Mouse (Mus musculus): ENCODE results near the gene Wdr27.
"Not testable (repeated sequence)": the region's sequence is repeated elsewhere in the genome, so short reads cannot be mapped to it uniquely, and the experiment has no call there.

The Wdr27 gene

DNA sequence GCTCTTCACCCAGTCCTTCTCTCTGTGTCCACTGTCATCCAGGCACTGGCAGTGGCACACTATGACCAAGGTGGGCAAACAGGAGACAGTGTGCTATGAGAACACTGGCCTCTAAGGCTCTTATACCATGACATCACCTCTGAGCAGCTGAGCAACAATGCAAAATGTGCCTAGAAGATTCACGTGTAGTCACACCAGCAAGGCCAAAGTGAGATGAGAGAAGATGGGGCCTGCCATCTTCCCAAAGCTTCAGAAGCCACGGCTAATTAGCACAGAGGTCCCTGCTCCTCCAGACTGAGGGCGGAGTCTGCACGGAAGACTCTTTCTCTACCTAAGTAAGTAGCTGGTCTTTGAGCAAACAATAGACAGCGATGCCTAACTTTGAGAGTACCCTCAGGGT lies 14.3 kb downstream of the Wdr27 start:
- DNase-seq, result no peak

DNA sequence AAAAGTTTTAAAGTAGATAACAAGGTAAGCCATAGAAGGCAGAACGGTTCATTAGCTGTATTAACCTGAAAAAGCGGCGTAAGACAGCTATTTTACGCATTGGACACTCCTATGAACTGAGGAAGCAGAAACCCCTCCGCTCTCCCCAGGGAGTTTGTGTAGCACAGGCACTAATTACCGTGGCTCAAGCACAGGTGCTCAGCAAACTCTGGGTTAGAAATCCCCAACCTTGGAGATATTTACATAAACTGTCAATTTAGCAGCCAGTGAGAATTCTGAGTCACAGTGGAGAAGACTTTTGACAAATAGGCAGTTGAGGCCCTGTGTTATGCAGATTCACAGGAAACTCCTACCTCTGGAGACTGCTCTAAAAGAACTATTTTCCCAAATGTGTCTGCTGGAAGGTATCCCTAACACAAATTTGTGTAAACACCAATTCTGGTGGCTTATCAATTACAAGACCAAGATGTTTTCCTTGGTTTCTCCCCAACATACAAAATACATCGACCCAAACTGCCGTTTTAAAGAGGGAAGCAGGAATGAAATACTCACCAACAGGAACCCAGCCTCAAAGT lies 15.2 kb downstream of the Wdr27 start:
- DNase-seq, result no peak

DNA sequence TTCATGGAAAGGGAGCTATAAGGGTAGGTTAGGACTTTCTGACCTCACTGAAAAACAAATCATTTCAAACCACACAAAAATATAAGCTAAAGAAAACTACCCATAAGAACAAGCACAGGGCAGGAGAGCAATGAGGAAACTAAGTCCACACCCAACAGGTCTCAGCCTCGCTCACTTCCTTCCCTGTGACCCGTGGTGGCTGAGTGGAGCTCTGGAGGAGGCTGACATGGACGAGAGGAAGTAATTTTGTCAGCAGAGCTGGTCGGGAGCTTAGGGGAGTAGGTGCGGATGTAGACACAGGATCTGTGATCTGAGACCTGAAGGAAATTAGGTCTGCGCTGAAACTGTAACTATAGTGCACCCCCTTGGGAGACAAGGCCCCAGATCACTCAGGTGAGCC lies 21.4 kb downstream of the Wdr27 start:
- no peak for DNase-seq

DNA sequence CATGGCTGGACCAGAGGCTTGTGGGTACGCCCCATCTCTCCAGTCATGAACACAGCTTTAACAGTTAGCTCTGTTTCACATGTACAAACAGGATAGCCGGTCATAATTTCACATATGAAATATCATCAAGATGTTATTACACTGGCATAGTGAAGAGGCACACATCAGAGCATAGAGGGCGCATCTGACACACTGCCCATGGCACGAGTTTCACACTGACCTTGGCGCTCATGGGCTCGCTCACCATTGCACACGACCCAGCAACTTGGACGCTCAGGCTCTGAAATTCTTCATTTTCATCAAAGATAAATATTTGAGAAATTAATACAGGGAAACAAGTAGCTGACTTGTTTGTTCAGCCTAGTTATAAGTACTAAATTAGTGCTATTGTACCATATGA lies 25.1 kb downstream of the Wdr27 start:
- DNase-seq, result no peak

DNA sequence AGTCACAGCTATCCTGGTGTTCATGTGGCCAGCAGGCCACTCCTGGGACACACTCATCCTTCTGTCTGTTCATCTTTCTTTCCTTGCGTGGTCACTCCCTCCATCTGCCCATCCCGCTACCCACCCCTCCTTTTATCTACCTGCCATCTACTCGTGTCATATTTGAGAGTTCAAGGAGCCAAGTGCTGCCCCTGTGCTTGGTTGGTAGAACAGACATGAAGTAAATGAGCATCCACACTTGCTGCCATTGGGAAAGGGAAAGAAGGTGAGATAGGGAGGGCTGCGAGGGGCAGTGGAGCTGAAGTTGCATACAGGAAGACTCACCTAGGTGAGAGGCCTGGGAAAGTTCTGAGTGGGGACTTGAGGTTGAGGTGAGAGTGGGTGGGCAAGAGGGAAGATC lies 28.6 kb downstream of the Wdr27 start:
- no peak for DNase-seq

DNA sequence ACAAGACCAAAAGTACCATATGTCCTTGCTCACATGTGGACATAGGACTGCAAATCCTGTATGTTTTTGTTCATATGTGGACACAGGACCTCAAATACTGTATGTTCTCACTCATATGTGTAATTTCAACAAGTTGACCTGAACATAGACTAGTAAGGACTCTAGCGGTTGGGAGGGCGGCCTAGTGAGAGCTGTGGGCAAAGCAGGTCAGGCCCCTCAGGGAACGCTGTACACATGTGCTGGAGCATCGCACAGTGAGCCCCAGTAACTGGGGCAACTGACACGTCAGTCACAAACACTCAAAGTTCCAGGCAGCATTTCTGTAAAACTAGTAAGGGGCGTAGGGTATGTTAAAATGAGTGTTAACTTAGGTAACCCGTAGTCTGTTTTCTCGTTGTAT lies 30.0 kb downstream of the Wdr27 start:
- no peak for DNase-seq

DNA sequence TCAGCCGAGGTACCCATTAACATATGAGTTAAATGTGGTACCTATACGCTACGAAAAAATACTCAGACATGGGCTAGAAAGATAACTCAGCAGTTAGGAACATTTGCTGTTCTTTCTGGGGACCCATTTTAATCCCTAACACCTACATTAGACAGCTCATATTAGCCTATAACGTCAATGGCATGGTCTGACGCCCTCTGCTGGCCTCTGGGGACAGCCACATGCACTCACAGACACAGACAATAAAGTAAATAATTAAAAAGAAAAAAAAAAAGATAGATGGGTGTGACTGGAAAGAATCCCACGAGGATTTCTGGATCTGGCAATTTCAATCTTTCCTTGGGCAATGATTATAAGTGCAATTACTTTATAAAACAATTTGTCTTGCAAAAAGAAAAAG lies 30.5 kb downstream of the Wdr27 start:
- DNase-seq, result no peak

DNA sequence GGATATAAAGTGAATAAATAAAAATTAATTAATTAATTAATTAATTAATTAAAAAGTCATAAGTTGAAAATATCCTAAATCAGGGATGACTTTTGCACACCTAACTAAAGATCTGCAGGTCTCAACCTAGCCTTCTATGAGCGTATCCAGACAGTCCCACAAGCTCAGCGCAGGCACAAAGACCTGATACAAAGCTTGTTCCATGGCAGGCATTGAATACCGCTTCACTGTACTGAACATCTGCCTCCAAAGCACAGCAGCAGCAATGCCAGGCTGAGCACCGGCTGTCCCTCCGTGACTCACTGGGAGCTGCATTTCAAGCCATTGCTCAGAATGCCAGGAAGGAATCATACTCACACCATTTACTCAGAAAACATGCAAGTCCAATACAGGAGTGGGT lies 32.2 kb downstream of the Wdr27 start:
- no peak for DNase-seq

DNA sequence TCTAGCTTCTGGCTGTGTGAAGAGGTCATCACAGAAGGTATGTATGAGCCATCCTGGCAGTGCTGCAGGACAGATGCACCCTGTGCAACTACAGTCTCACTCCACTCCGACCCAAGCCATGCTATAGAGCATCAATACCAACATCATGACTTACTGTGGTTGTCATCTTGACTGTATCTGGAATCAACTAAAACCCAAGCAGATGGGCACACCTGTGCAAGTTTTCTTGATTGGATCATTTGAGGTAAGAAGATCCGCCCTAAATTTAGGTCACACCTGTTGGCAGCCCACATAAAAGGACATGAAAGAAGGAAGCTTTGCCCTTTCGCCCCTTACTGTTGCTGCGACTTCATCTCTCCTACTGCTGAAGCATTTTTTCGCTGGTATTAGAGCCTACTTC lies 33.6 kb downstream of the Wdr27 start:
- DNase-seq, result no peak

DNA sequence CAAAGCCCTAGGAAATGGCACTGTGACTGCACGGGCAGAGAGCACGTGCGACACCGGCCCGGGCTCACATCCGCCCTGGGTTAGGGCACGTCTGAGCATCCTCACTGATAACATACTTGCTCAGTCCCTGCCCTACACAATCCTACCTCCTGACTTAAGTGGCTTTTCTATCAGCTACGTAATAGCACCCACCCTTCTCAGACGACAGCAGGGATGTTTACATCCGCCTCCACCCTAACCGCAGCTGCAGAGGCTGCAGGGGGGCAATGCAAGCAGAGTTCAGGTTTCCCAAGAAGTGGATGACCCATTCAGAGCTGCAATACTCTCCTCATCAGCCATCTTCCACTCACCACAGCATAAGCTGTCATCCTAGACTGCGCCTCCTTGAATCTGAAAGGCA lies 35.8 kb downstream of the Wdr27 start:
- no peak for DNase-seq

DNA sequence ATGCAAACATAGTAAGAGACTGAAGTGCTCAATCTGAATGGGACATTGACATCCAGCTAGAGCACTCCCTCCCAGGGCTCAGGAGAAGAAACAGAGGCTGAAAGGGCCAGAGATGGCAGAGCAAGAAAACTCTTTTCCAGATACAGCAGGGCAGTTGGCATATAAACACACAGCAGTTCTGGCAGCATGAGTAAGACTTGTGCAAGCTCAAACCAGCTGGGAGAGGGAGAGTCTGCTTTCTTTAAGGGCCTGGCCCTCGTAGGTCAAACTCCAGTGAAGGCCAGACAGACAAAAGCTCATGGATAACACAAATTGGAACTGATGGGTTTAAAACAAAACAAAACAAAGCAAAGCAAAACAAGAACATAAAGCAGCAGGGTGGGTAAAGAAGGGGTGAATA lies 36.3 kb downstream of the Wdr27 start:
- DNase-seq, result no peak

DNA sequence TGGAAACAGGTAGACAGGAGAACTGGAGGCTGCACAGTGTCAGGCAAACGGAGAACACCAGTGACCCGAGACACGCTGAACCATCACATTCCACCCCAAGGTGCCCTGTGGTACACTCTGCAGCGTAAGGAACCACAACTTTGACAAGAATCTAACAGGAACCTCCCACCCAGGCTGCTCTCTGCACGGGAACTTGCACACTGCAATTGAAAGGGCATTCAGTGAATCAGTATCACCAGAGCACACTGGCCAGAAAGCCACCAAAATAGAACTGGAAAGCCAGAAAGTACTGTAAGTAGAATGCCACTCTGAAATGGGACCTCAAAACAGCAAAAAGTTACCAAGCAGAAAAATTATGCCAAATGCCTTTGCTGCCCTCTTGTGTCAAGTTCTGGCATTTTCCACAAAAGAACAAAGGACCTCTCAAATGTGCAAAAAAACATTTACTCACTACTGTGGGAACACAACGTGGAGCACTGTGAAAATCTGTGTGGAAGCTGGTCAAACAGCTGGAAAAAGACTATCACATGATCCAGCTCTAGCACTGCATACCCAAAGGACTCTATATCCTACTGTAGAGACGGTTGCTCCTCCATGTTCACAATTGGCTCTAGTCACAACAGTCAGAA lies 38.2 kb downstream of the Wdr27 start:
- peak; percentile 16 for DNase-seq

DNA sequence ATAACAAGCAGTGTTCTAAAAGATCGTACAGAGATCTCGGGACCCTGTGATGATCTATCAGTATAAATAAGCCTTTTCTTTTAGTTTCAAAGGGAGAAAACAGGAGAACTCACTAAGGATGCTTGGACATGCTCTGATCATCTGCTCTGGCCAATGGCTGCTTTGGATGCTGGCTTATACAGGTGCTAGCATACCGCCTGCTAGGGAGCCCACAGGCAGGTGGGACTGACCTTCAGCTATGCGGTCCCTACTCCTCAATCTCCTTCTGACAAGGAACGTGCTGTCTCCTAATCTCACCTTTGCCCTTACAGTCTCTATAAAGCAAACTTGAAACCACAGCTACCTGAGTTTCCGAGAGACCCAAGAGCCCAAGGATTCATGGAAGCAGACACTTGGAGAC lies 38.8 kb downstream of the Wdr27 start:
- no peak for DNase-seq

DNA sequence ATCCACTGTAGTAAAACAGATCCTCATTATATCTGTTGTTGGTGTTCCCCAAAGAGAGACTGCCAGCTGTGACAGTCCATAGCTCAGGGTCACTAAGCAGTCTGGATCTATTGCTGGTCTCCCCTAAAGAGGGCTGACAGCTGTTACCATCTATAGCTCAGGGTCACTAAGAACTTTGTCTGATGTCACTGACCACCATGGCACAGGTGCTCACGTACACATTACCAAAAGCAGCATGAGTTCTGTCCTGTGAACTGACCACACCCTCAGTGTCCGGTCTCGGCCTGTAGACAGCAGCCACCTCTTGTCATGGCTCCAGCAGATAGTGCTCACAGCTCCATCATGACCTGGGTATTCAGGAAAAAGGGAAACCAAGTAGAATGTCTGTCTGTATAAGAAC lies 39.7 kb downstream of the Wdr27 start:
- no peak for DNase-seq

DNA sequence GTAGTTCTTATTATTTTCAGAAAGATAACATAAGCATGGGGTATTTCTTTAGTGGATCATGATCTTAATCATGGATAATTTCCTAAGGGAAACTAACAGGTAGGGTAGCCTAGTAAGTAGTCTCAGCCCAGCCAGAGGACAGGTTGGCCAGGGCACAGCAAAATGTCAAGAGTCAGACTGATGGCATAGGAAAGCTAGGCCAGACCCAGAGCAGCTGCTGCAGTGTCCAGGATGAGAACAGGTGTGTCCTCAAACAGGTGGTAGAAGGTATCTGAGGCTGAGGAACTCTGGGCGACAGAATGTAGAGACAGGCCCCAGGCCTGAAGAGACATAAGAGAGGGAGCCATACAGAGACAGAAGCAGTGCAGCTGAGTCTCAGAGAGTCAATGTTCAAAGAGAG lies 44.0 kb downstream of the Wdr27 start:
- DNase-seq, result no peak

DNA sequence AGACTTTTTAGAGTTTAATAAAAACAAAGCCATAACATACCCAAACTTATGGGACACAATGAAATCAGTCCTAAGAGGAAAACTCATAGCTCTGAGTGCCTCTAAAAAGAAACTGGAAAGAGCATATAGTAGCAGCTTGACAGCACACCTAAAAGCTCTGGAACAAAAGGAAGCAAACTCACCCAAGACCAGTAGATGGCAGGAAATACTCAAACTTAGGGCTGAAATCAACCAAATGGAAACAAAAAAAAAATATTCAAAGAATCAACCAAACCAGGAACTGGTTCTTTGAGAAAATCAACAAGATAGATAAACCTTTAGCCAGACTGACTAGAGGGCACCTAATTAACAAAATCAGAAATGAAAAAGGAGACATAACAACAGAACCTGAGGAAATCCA lies 47.9 kb downstream of the Wdr27 start:
- not testable (repeated sequence) for DNase-seq

DNA sequence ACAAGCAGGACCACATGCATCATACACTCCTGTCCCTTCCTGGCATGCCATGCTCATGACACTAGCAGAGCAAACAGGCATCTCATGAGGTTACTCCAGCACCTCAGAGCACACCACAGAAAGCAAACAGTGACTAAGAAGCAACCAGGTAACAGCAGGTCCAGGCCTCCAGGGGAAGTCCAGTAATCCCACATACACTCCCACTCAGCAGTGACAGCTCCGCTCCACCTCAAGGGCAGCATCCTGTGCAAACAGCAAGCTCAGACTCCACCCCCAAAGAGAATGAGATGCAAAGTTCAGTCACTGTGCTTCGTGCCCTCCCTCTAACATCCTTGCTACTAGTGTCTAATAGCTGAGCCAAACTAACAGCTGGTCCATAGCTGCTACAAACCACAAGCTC lies 56.0 kb downstream of the Wdr27 start:
- DNase-seq, result no peak

DNA sequence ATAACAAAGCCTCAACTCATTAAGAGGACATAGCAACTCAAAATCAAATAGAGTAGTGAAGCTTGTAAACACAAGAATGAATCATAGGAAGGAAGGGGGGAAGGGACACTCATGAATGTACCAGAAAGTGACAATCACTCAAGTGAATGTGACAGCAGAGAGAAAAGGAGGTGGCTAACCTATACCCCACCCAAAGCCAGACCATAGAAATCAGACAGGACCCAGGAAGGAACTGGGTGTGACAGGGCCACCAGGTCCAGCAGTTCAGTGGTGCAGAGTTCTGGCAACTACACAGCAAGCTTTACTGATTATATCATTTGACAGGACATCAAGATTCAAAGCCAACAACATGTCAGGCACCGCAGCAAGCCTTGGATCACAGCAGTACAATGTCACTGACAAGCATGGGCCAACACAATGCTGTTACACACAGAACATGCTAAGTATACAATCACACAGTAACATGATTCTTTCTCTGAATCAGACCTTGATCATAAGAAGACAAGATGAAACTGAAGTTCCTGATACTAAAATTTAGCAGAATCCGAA lies 68.2 kb downstream of the Wdr27 start:
- DNase-seq, result no peak

DNA sequence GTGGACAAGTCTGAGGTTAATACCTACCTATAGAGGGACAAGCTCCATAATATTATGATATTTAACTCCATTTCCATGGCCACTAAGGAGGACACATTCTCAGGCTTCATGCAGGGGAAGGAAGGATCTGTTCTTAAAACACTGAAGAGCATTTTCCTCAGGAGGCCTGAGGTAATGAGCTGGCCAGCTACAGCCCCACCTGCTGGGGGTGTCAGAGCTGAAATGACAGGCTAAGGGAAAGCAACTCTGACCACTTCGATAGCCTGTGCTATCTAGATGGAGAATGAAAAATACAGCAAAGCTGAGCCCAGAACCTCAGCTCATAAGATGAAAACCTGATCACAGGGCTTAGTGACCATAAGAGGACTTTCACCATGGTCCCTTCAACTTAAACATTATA lies 82.7 kb downstream of the Wdr27 start:
- DNase-seq, result no peak

DNA sequence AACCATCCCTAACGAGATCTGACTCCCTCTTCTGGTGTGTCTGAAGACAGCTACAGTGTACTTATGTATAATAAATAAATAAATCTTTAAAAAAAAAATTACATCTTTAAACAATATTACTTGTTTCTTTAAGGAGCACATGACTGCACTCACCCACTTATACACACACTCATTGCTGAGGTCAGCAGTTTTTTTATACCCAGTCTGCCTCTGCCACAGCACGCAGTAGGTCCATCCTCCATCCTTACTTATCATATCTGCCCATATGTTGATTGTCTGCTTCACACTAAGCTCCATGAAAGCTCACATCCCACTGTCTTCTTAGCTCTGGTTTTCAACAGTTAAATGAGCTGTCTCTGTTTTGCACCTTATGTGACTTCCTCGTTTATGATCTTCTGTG lies 95.2 kb downstream of the Wdr27 start:
- no peak for DNase-seq

DNA sequence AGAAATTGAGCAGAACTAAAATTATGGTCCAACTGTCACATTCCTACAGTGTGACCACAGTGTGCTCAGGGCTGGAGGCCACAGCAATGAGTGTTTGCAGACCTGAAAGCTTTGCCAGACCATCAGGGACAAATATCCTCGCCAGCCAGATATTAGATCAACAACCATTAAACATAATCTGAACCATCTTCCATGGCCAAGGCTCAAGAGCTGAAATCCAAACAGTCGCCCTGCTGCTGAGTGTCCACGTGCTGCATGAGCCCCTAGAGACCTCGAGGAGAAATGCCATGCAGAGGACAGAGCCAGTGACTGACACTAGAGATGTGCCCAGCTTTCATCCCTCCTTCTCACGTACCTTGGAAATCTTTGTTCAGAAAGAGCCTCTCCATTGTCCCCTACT lies 96.1 kb downstream of the Wdr27 start:
- no peak for DNase-seq

DNA sequence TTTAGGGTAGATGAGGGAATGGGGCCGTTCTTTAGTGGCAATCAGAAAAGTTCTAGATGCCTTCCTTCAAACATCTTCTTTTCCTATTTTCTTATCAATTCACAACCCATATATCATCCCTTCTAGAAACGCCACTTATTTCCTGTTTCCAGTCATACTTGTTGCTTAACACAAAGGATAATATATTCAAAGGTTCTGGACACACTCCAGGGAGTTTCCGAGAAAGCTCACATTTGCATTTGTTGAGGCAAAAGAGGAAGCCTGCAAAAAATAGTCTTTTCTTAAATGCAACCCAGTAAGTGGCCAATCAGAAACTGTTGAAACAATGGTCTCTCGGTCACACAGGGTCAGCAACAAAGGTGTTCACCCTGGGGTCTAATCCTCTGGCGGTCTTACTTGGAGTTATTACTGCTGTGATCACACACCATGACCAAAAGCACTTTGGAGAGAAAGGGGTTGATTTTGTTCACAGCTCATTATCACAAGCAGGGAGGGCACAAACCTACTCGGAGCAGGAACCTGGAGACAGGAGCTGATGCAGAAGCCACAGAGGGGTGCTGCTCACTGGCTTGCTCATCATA lies 116.2 kb downstream of the Wdr27 start:
- no peak for DNase-seq

DNA sequence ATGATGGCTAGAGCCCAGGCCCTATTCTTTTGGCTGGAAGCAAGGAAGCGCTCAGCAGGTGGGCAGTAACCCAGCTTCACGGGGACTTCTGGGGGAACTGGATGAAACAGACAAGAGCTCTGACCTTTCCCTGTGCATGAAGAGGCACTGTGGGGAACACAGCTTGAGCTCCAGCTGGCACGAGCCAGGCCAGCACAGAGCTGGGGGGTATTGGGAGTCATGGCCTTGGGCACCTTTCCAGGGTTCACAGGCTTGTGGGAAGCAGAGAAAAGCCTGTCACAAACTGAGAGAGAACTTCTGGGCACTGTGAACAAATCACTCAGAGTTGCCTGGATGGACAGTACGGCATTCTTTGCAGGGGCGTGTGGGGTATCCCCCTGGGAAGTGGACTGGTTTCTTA lies 118.0 kb downstream of the Wdr27 start:
- no peak for DNase-seq

DNA sequence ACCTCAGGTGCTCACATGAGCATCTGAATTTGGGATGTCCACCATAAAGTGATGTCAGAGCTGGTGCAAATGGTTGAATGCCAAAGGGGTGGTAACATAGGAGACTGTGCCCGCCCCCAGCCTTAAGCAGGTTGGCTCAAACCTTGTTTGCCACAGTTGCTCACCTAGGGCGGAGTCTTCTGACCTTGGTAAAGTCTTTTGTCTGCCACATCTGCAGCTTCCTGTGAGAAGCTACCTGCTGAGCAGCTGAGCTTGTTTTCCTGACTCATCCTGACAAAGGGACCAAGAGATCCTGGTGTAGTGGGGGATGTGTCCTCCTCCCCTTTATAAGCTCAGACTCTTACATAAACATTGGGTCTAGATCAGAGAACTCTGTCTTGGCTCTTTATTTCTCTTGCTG lies 125.0 kb downstream of the Wdr27 start:
- no peak for DNase-seq

DNA sequence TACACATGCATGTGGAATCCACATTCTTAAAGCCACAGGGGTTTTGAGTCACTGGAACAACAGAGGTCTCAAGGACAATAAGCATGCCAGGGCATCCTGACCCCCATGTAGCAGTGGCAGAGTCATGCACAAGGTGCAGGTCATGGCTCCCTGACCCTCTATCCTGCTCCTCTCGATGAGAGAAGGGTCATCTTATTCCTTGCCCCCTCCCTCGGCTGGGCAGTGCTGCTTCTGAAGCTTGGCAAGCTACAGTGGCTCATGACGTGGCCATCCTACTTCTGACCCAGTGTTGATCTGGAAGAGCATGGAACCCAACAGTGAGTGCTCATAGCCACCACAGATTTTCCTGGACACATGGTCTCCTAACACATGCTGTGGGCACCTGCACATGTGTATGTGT lies 126.9 kb downstream of the Wdr27 start:
- no peak for DNase-seq

All from kidney, adult 11 months (tissue).